Mouse (Mus musculus) neural tube, embryonic 14.5 days (tissue): Measurements from ENCODE around the gene Dclk1. TPM values are rescaled to one million over a fixed set of nuclear protein-coding genes. Genes with fewer than 3 reads are reported as not detected.

ENCODE experiments used
- ATAC-seq: fragments of 200-750 bp; cut with Nextera tagmentation; 2 replicates; pipeline ENCODE4 v1.8.0; 2017; ENCODE audit warnings: low read depth, mild to moderate bottlenecking, moderate TSS enrichment, moderate library complexity
- H3K27ac ChIP-seq: fragments of 300-500 bp; sonication (generic); 2 replicates; pipeline ENCODE4 v1.5.1; 2014; ENCODE audit warnings: low read depth, mild to moderate bottlenecking, control low read depth, low read length, moderate library complexity, mixed read lengths
- H3K27me3 ChIP-seq: fragments of 300-500 bp; sonication (generic); 2 replicates; pipeline ENCODE4 v1.6.1; 2014; ENCODE audit warnings: low read length; ENCODE audit not compliant: control insufficient read depth, insufficient read depth
- H3K36me3 ChIP-seq: fragments of 300-500 bp; sonication (generic); 2 replicates; pipeline ENCODE4 v1.6.1; 2014; ENCODE audit warnings: low read length, mixed read lengths; ENCODE audit not compliant: control insufficient read depth, insufficient read depth
- H3K4me1 ChIP-seq: fragments of 300-500 bp; sonication (generic); 2 replicates; pipeline ENCODE4 v1.6.1; 2014; ENCODE audit warnings: low read length; ENCODE audit not compliant: control insufficient read depth, insufficient read depth
- H3K4me2 ChIP-seq: fragments of 300-500 bp; sonication (generic); 2 replicates; pipeline ENCODE4 v1.6.1; 2014; ENCODE audit warnings: mild to moderate bottlenecking, low read depth, low read length, control low read depth
- H3K4me3 ChIP-seq: fragments of 300-500 bp; sonication (generic); 2 replicates; pipeline ENCODE4 v1.5.1; 2014; ENCODE audit warnings: low read depth, low read length, control low read depth, mixed read lengths
- H3K9ac ChIP-seq: fragments of 300-500 bp; sonication (generic); replicated peaks from 2 replicates; pipeline ENCODE4 v1.6.1; 2014; ENCODE audit warnings: low read depth, mild to moderate bottlenecking, control low read depth, low read length, mixed read lengths
- H3K9me3 ChIP-seq: fragments of 300-500 bp; sonication (generic); 2 replicates; pipeline ENCODE4 v1.6.1; 2016; ENCODE audit warnings: low read length; ENCODE audit not compliant: control insufficient read depth
- whole genome bisulfite sequencing: fragments of 180-500 bp; shearing (Covaris S2); extraction: QIAGEN DNeasy Blood & Tissue Kit; methylation state at CpG from one replicate; pipeline ENCODE4 v1.1.7; 2014; 5-methylcytosine and 5-hydroxymethylcytosine counted together
- polyA plus RNA-seq: library from polyadenylated mRNA; unstranded; fragments of >200 nt; fragmentation: Nextera tagmentation; extraction: Ambion mirVana; gene quantifications from 2 replicates; pipeline ENCODE4 v1.2.1, GENCODE M21; 2014

The Dclk1 gene
- polyA plus RNA-seq, 1 experiment from 2014 or later: 297 TPM

DNA sequence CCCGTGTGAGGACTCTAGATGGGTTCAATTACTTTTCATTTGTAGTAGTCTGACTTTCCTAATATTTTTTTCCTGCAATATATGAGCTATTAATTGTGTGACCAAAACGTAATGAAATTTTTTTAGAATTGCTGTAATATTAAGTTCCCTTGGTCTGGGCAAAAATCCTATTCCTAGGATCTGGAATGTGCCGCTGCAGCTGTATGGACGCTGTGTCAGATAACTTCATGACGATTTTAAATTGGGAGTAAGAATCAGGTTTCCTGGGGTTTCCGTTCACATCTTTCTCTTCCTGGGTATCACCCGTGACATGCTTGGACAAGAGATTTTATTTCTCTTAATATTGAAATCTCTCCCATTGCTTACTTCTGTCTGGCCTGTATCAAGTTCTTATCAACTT is 253.1 kb downstream of the Dclk1 start:
- H3K4me3 ChIP-seq: no peak overlapping the region
- no peaks in the 10 kb centered on the region for H3K27me3 ChIP-seq
- WGBS: 85% methylated on average over 7 of the region's 7 CpGs
- H3K4me2 ChIP-seq: no peak overlapping the region
- H3K27ac ChIP-seq: no peak overlapping the region
- H3K9ac ChIP-seq: no peak overlapping the region
- peaks cover 3% of the 10 kb centered on the region; the same call in 1 of the 2 replicates for H3K36me3 ChIP-seq
- ATAC-seq: no peak
- peaks cover 4% of the 10 kb centered on the region; the same call in 1 of the 2 replicates for H3K4me1 ChIP-seq
- no peaks in the 10 kb centered on the region for H3K9me3 ChIP-seq

DNA sequence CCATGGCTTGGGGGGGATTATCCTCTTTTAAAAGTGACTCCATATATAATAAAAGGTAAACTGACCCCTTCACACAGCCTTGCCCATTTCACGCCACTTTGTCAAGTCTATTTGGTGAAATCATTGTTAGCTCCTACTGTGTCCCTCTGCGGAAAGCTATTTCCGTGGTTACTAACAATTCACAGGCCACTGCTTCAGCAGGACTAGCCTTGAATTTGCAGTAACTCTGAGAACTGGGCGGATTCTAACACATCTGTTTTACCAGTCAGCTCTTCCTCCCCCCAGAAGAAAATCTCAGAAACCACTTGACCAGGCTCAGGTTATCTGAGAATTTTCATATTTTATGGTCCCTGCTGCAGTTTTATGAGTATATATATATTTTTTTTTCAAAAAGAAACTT is 253.7 kb downstream of the Dclk1 start:
- 11% methylated on average over 4 of the region's 4 CpGs for WGBS
- H3K27me3 ChIP-seq: no peaks in the 10 kb centered on the region
- no peak overlapping the region for H3K27ac ChIP-seq
- H3K4me1 ChIP-seq: peaks cover 4% of the 10 kb centered on the region; the same call in 1 of the 2 replicates
- no peak overlapping the region for H3K4me3 ChIP-seq
- peaks cover 7% of the 10 kb centered on the region for H3K36me3 ChIP-seq
- H3K4me2 ChIP-seq: no peak overlapping the region
- H3K9me3 ChIP-seq: no peaks in the 10 kb centered on the region
- ATAC-seq: no peak
- no peak overlapping the region for H3K9ac ChIP-seq

GRCm38 (mm10) chr3:55496462-55496941 is 254.3 kb downstream of the Dclk1 start:
- H3K36me3 ChIP-seq: peaks cover 9% of the 10 kb centered on the region
- no peak overlapping the region for H3K4me2 ChIP-seq
- H3K9me3 ChIP-seq: no peaks in the 10 kb centered on the region
- H3K9ac ChIP-seq: no peak overlapping the region
- peak; percentile 79 for ATAC-seq
- H3K27ac ChIP-seq: 0 out of 2 replicates have a peak overlapping the region, but pooled peaks have one; percentile 13
- no peaks in the 10 kb centered on the region for H3K27me3 ChIP-seq
- H3K4me1 ChIP-seq: peaks cover 4% of the 10 kb centered on the region; the same call in 1 of the 2 replicates
- H3K4me3 ChIP-seq: no peak overlapping the region
- WGBS: 13% methylated on average over 9 of the region's 9 CpGs

DNA sequence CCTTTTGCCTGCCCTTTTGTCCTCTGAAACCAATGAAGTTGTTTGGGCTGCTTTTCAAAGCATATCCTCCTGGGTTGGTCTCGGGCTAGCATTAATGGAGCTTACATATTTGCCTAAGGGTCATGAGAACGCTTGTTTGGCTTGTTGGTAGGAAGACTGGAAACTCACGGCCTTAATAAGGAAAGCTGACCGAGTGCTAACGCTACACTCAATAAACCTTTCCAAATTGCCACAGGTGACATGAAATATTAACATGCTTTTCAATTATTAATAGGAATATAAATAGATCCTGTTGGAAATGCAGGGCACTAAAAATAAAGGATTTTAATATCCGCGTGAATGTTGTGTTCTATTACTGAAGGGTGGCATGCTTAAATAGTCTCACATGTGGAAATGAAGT is 257.1 kb downstream of the Dclk1 start:
- 70% methylated on average over 7 of the region's 7 CpGs for WGBS
- H3K4me1 ChIP-seq: peaks cover 4% of the 10 kb centered on the region; the same call in 1 of the 2 replicates
- H3K4me3 ChIP-seq: no peak overlapping the region
- H3K27ac ChIP-seq: no peak overlapping the region
- H3K36me3 ChIP-seq: peaks cover 26% of the 10 kb centered on the region
- no peak for ATAC-seq
- no peak overlapping the region for H3K4me2 ChIP-seq
- no peak overlapping the region for H3K9ac ChIP-seq
- no peaks in the 10 kb centered on the region for H3K9me3 ChIP-seq
- H3K27me3 ChIP-seq: no peaks in the 10 kb centered on the region

GRCm38 (mm10) chr3:55510198-55510597 is 268.0 kb downstream of the Dclk1 start:
- WGBS: 93% methylated on average over 7 of the region's 7 CpGs
- peaks cover 24% of the 10 kb centered on the region for H3K36me3 ChIP-seq
- H3K4me3 ChIP-seq: no peak overlapping the region
- no peak for ATAC-seq
- no peaks in the 10 kb centered on the region for H3K9me3 ChIP-seq
- no peak overlapping the region for H3K4me2 ChIP-seq
- no peaks in the 10 kb centered on the region for H3K4me1 ChIP-seq
- H3K27me3 ChIP-seq: no peaks in the 10 kb centered on the region
- H3K9ac ChIP-seq: no peak overlapping the region
- H3K27ac ChIP-seq: no peak overlapping the region

DNA sequence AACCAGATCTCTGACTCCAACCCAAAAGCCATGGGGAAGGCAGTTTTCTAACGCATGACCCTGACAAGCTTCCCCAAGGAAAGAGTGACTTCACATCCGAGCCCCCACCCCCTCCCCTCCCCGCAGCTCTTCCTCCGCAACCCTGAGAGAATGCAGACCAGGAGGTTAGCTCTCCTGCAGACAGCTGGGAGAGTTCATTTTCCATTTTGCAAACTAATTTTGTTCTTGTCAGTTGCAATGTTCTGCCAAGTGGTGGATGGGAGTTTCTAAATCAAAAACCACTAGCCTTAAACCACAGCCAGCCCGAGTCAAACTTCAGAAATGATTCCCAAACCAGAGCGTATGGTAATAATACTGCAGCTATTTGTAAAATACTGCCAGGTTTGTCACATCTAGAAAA is 269.5 kb downstream of the Dclk1 start:
- H3K27ac ChIP-seq: no peak overlapping the region
- peaks cover 20% of the 10 kb centered on the region for H3K36me3 ChIP-seq
- WGBS: 68% methylated on average over 6 of the region's 6 CpGs

GRCm38 (mm10) chr3:55515966-55516365 is 273.8 kb downstream of the Dclk1 start:
- no peak for ATAC-seq
- no peak overlapping the region for H3K4me2 ChIP-seq
- no peaks in the 10 kb centered on the region for H3K27me3 ChIP-seq
- H3K9me3 ChIP-seq: no peaks in the 10 kb centered on the region
- no peak overlapping the region for H3K9ac ChIP-seq
- H3K4me3 ChIP-seq: no peak overlapping the region
- WGBS: 34% methylated on average over 5 of the region's 5 CpGs
- H3K36me3 ChIP-seq: no peaks in the 10 kb centered on the region; the same call in 1 of the 2 replicates
- no peak overlapping the region for H3K27ac ChIP-seq
- peaks cover 3% of the 10 kb centered on the region; the same call in 1 of the 2 replicates for H3K4me1 ChIP-seq

More for the DNA sequence above, 269.5 kb downstream of the Dclk1 start:
- no peak for ATAC-seq
- H3K4me2 ChIP-seq: no peak overlapping the region
- H3K27me3 ChIP-seq: no peaks in the 10 kb centered on the region
- no peak overlapping the region for H3K9ac ChIP-seq
- no peaks in the 10 kb centered on the region for H3K9me3 ChIP-seq
- no peak overlapping the region for H3K4me3 ChIP-seq
- no peaks in the 10 kb centered on the region for H3K4me1 ChIP-seq

- no peak for ATAC-seq
- Histone ChIP-seq H3K27ac (no peak overlapping the region), H3K27me3 (no peaks in the 10 kb centered on the region), H3K9ac (no peak overlapping the region), H3K9me3 (no peaks in the 10 kb centered on the region), H3K36me3 (no peaks in the 10 kb centered on the region; the same call in 1 of the 2 replicates), H3K4me1 (peaks cover 14% of the 10 kb centered on the region), H3K4me3 (no peak overlapping the region), H3K4me2 (no peak overlapping the region)
- WGBS: 71% methylated on average over 17 of the region's 17 CpGs
These were observed 275.4 kb downstream of the Dclk1 start for GRCm38 (mm10) chr3:55517454-55518014.

DNA sequence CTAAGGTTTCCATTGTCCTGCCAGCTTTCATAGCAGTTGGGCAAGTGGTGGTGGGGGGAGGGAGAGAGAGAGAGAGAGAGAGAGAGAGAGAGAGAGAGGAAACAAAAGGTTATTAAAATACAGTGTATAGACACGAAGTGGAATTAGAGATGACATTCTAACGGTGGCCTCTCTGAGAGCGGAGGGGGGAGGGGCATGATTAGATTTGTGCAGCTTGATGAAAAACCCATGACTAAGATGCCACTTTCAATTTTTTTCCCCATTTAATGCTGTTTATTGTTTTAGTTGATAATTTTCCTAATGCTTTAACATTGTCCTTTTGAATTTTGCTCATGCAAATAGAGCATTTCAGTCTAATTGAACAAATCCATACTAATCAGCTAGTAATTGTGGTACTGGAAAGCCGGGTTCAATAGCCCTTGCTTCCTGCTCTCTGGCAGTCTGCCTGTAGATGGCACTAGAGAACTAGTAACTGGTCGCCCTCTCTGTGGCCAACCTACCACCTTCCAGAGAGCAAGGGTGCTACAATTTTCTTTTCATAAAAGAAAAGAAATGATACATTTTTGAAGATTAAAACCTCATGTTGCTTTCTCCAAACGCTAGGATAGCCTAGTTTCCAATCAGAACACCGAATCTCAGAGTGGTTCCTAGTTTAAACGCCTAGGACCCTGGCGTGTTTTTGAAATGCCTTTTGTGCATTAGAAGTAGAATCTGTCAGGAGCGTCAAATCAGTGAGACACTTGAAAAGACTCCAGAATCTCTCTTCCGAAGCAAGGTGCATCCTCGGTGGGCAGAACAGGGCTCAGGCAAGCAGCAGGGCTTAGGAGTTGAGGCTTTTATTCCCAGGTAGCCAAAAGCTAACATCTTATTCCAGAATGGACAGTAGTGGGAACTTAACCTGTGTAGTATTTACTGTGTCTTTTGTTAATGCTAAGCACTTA is 278.3 kb downstream of the Dclk1 start:
- Histone ChIP-seq H3K9me3 (no peaks in the 10 kb centered on the region), H3K36me3 (no peaks in the 10 kb centered on the region; the same call in 1 of the 2 replicates), H3K4me3 (no peak overlapping the region), H3K27ac (peak overlapping the region; percentile 22), H3K27me3 (no peaks in the 10 kb centered on the region), H3K9ac (no peak overlapping the region; the same call in 1 of the 2 replicates), H3K4me2 (no peak overlapping the region), H3K4me1 (peaks cover 43% of the 10 kb centered on the region)
- 26% methylated on average over 12 of the region's 12 CpGs for WGBS
- peak; percentile 62 for ATAC-seq
